Comparison of ENCODE assay signal across 8 mouse cellular contexts in the genomic region with DNA sequence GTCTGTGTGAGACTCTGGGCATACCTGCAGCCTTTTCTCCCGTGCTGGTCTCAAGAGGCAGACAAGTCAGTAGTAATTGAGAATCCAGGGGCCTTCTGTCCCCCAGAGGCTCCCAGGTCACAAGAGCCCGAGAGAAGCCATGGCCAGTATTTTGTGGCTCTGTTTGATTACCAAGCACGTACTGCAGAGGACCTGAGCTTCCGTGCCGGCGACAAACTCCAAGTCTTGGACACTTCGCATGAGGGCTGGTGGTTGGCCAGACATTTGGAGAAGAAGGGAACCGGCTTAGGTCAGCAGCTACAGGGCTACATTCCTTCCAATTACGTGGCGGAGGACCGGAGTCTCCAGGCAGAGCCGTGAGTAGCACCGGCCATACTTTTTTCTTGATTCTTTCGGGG. TPM values are rescaled to one million over a fixed set of nuclear protein-coding genes. Genes with fewer than 3 reads are reported as not detected.
DNase-seq lines count a peak whose midpoint lies in the region; ATAC-seq lines count a peak whose summit lies in the region.

No protein-coding gene starts in this region.

- peak overlapping the region; percentile 73 for H3K9ac ChIP-seq in embryonic facial prominence, embryonic 14.5 days (ENCODE audit: low read depth, low read length)
- H3K9ac ChIP-seq in hindbrain, embryonic 15.5 days, result no peak overlapping the region
- no peak overlapping the region; the same call in 1 of the 2 replicates for H3K9ac ChIP-seq in liver, embryonic 16.5 days (ENCODE audit: low read depth, low read length)

- no peaks in the 10 kb centered on the region for H3K27me3 ChIP-seq in embryonic facial prominence, embryonic 14.5 days (replicated peaks; ENCODE audit: control insufficient read depth, insufficient read depth, low read length)
- H3K27me3 ChIP-seq in hindbrain, embryonic 15.5 days, result no peaks in the 10 kb centered on the region
- no peaks in the 10 kb centered on the region for H3K27me3 ChIP-seq in liver, embryonic 16.5 days (ENCODE audit: control insufficient read depth, insufficient read depth, low read depth, low read length)

- no peaks in the 10 kb centered on the region for H3K9me3 ChIP-seq in embryonic facial prominence, embryonic 14.5 days (ENCODE audit: control insufficient read depth, low read length)
- H3K9me3 ChIP-seq in hindbrain, embryonic 15.5 days, result no peaks in the 10 kb centered on the region
- no peaks in the 10 kb centered on the region for H3K9me3 ChIP-seq in liver, embryonic 16.5 days (replicated peaks; ENCODE audit: control insufficient read depth, low read length)

- peak overlapping the region; percentile 63 for H3K4me2 ChIP-seq in embryonic facial prominence, embryonic 14.5 days (ENCODE audit: low read depth, low read length)
- H3K4me2 ChIP-seq in hindbrain, embryonic 15.5 days, result peak overlapping the region; percentile 27
- peak overlapping the region; percentile 6 for H3K4me2 ChIP-seq in liver, embryonic 16.5 days (ENCODE audit: low read depth, low read length)

- peak; percentile 94 for DNase-seq in heart, adult 11 months
- DNase-seq in heart, postnatal 25 days (ENCODE audit: low spot score), result no peak
- peak; percentile 54 for DNase-seq in embryonic facial prominence, embryonic 14.5 days (ENCODE audit: low spot score)
- DNase-seq in yolk sac, embryonic 10.5 days (ENCODE audit: low spot score), result peak; percentile 55
- no peak for DNase-seq in thymus, adult 18-20 months
- no peak for DNase-seq in thymus, postnatal 10 days (ENCODE audit: low spot score in 2 of 2)

- no peaks in the 10 kb centered on the region; the same call in 1 of the 2 replicates for H3K4me1 ChIP-seq in embryonic facial prominence, embryonic 14.5 days (ENCODE audit: control insufficient read depth, insufficient read depth, low read length)
- H3K4me1 ChIP-seq in hindbrain, embryonic 15.5 days (replicated peaks), result no peaks in the 10 kb centered on the region
- H3K4me1 ChIP-seq in liver, embryonic 16.5 days (ENCODE audit: control insufficient read depth, low read depth, low read length), result no peaks in the 10 kb centered on the region

- ATAC-seq in embryonic facial prominence, embryonic 14.5 days (ENCODE audit: low read depth), result peak; percentile 47
- ATAC-seq in hindbrain, embryonic 15.5 days (ENCODE audit: low FRiP score, low read depth), result no peak
- peak; percentile 35; the same call in 1 of the 2 replicates for ATAC-seq in liver, embryonic 16.5 days (ENCODE audit: low read depth)

- peak overlapping the region; percentile 55 for H3K4me3 ChIP-seq in embryonic facial prominence, embryonic 14.5 days (ENCODE audit: low read depth, low read length)
- H3K4me3 ChIP-seq in hindbrain, embryonic 15.5 days, result no peak overlapping the region
- peak overlapping the region; percentile 50 for H3K4me3 ChIP-seq in liver, embryonic 16.5 days (ENCODE audit: low read depth, low read length)

- H3K27ac ChIP-seq in embryonic facial prominence, embryonic 14.5 days (replicated peaks; ENCODE audit: low read depth, low read length), result peak overlapping the region; percentile 87
- H3K27ac ChIP-seq in hindbrain, embryonic 15.5 days (replicated peaks), result no peak overlapping the region
- peak overlapping the region; percentile 60 for H3K27ac ChIP-seq in liver, embryonic 16.5 days (ENCODE audit: low read length)

- no peaks in the 10 kb centered on the region for H3K36me3 ChIP-seq in embryonic facial prominence, embryonic 14.5 days (ENCODE audit: control insufficient read depth, insufficient read depth, low read length)
- no peaks in the 10 kb centered on the region for H3K36me3 ChIP-seq in hindbrain, embryonic 15.5 days
- H3K36me3 ChIP-seq in liver, embryonic 16.5 days (ENCODE audit: control insufficient read depth, insufficient read depth), result no peaks in the 10 kb centered on the region

- intact Hi-C loops in heart, postnatal 25 days (cut with DNase I), result no loop called here

- 35% methylated on average over 14 of the region's 14 CpGs for WGBS in embryonic facial prominence, embryonic 14.5 days
- WGBS in hindbrain, embryonic 15.5 days, result 78% methylated on average over 14 of the region's 14 CpGs
- WGBS in liver, embryonic 16.5 days (ENCODE audit: insufficient replicate concordance), result 52% methylated on average over 14 of the region's 14 CpGs

RNA-seq across cellular contexts. Expression of a gene that starts 0.8 kb away (rescaled TPM):
- total RNA-seq in heart, postnatal 25 days (2021), result 1 to 10 TPM; 1.6 to 2.1 TPM
- polyA plus RNA-seq in embryonic facial prominence, embryonic 14.5 days (2014; fragmentation: Nextera tagmentation; extraction: Ambion mirVana), result 12.2 and 12.9 TPM in 2 replicates
- polyA plus RNA-seq in hindbrain, embryonic 15.5 days (2015; fragmentation: Nextera tagmentation; extraction: Ambion mirVana), result 0.69 and 0.90 TPM in 2 replicates
- 1.1 and 1.9 TPM in 2 replicates for polyA plus RNA-seq in liver, embryonic 16.5 days (2015; fragmentation: Nextera tagmentation; extraction: Ambion mirVana)

Comparison
In these comparisons a context has a peak if more than half of its experiments do, and no peak if none do; other contexts are left out.
1. DNase-seq: peak in heart, adult 11 months (single experiment), embryonic facial prominence, embryonic 14.5 days (single experiment) and yolk sac, embryonic 10.5 days (single experiment); none in heart, postnatal 25 days (single experiment), thymus, adult 18-20 months (0 of 2) and thymus, postnatal 10 days (0 of 2).
2. H3K4me2 ChIP-seq: peak in every context shown above with its lines; median percentile 63 in embryonic facial prominence, embryonic 14.5 days; 27 in hindbrain, embryonic 15.5 days; 6 in liver, embryonic 16.5 days.